Mouse (Mus musculus): ENCODE data around the gene Srd5a3.

GRCm38 (mm10) chr5:76138512-76138911, 1.6 kb upstream of the Srd5a3 start:
- TF ChIP-seq POLR2A (IDR thresholded peaks at IDR 0.05; ENCODE audit: insufficient read length, low read depth), result no peak
- TF ChIP-seq TCF3 (IDR thresholded peaks at IDR 0.05; ENCODE audit: insufficient read length, low read depth), result no peak
- TF ChIP-seq CEBPB (IDR thresholded peaks at IDR 0.05; ENCODE audit: insufficient read depth, poor library complexity, severe bottlenecking), result no peak
- TF ChIP-seq POLR2AphosphoS2 (IDR thresholded peaks at IDR 0.05; ENCODE audit: insufficient read length, low read depth), result no peak
- no peak for TF ChIP-seq TCF12 (IDR thresholded peaks at IDR 0.05; ENCODE audit: insufficient read depth, poor library complexity, severe bottlenecking)
- TF ChIP-seq E2F4 (IDR thresholded peaks at IDR 0.05; ENCODE audit: insufficient read depth), result no peak
- no peak for TF ChIP-seq USF1 (IDR thresholded peaks at IDR 0.05; ENCODE audit: low read depth)
- TF ChIP-seq MAX (IDR thresholded peaks at IDR 0.05; ENCODE audit: low read depth), result no peak
- TF ChIP-seq MYOG (IDR thresholded peaks at IDR 0.05; ENCODE audit: control insufficient read depth in 1 of 3, insufficient read depth in 1 of 3, insufficient read length in 2 of 3, low read depth in 2 of 3), result no peak
- no peak for TF ChIP-seq MYOD1 (IDR thresholded peaks at IDR 0.05; ENCODE audit: control insufficient read depth in 1 of 3, insufficient read length in 2 of 3, low read depth in 2 of 3)
- TF ChIP-seq SRF (IDR thresholded peaks at IDR 0.05; ENCODE audit: control insufficient read depth, insufficient read length, low read depth), result no peak
- no peak for TF ChIP-seq REST (IDR thresholded peaks at IDR 0.05; ENCODE audit: insufficient read depth, insufficient read length)

Data from myocyte (in vitro differentiated cells).